Mouse (Mus musculus) spleen, adult 2 months (tissue): Measurements from ENCODE around the gene Ube2d1.
A peak's percentile ranks its signal among the peaks of the same experiment; 100 is the strongest.

Experiments
- CTCF ChIP-seq: fragments of 200-500 bp; IDR thresholded peaks from 2 replicates; pipeline ENCODE4 v1.5.1; 2011; ENCODE audit warnings: mild to moderate bottlenecking, inconsistent platforms; ENCODE audit not compliant: insufficient read depth, insufficient read length, insufficient replicate concordance; ENCODE audit errors: extremely low read depth
- POLR2A ChIP-seq: fragments of 200-500 bp; IDR thresholded peaks from 2 replicates; pipeline ENCODE4 v1.6.1; 2011; ENCODE audit warnings: low read depth, low read length, inconsistent platforms

DNA sequence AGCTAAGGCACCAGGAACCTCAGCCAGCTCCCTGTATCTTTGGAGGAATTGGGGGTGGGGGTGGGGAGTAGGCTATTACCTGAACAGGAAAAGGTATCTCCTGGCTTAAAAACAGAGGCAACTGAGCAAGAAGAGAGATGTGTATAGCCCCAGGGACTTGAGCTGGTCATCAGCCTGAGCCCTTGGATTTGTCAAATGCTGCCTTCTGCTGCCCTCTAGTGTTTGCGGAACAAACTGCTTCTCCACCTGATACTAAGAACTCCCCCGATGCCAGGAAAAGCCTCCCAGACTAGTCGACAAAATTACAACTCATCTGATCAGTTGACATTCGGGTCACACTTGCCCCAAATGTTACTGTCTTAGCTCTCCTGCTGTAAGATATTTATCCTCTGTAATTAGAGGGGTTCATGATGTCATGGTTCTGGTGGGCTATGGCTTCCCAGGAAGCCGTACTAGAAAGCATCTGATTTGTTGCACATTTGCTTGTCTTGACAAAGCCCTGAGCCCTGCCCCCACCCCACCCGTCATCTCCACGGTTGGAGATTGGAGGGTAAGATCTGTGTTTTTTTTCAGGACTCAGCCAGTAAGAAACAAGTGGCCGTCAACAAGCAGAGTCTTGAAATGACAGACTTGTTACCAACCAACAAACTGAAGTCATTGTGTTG lies 66.7 kb downstream of the Ube2d1 start:
- TF ChIP-seq CTCF, result peak; percentile 67; the same call in 1 of the 2 replicates
- TF ChIP-seq POLR2A, result no peak
